Mouse (Mus musculus) gastrocnemius, postnatal 25 days (tissue): ENCODE measurements around the gene Snx27. TPM values are rescaled to one million over a fixed set of nuclear protein-coding genes. Genes with fewer than 3 reads are reported as not detected.

Source experiments
- DNase-seq: peaks from one replicate; pipeline ENCODE4 v3.0.0; 2022
- long read RNA-seq, 2 experiments: library from polyadenylated mRNA; stranded (forward); transcript quantifications; one replicate each; pipeline ENCODE4 v2.0.0; 2021
- total RNA-seq, 2 experiments: library from RNA; stranded (reverse); gene quantifications; 1 replicate in 1 of 2; 2 replicates in 1 of 2; pipeline ENCODE4 v1.2.3; 2021

Snx27 gene
- total RNA-seq: 10 to 100 TPM; 25.6 to 27.1 TPM
- long read RNA-seq, experiment 1, full-length matches to known transcripts: 2 of 5 reads
- long read RNA-seq, experiment 1, partial matches to known transcripts: 0 of 5 reads
- long read RNA-seq, experiment 1, other reads (novel, unspliced or antisense): 3 of 5 reads
- long read RNA-seq, experiment 2, full-length matches to known transcripts: 7 of 22 reads
- long read RNA-seq, experiment 2, partial matches to known transcripts: 1 of 22 reads
- long read RNA-seq, experiment 2, other reads (novel, unspliced or antisense): 14 of 22 reads

GRCm38 (mm10) chr3:94582456-94582891 is at the start of gene Snx27:
Snx27 (minus strand) TSS chr3:94582716.
- peak; percentile 91 for DNase-seq

- DNase-seq: no peak
Observed at GRCm38 (mm10) chr3:94629876-94630275, 47.4 kb upstream of the Snx27 start.

DNA sequence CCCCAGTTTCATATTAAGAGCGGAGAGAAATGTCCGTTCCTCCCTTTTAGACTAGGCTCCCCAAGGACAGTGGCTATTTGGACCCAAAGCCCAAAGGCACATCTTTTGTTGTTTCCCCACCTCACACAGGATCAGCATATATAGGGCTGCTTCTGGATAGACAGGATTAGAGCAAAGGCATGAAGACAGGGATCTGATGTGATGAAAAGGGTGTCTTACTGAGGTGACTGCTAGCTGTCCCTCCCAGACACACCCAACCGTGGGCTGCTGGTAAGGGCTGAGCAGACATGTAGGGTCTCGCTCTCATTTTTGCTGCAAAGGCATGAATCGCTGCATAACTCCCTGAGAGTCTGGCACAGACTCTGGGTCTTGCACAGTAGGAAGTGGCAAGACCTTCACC is 46.2 kb upstream of the Snx27 start:
- DNase-seq: no peak

- no peak for DNase-seq
Observed at GRCm38 (mm10) chr3:94624281-94624680, 41.8 kb upstream of the Snx27 start.

DNA sequence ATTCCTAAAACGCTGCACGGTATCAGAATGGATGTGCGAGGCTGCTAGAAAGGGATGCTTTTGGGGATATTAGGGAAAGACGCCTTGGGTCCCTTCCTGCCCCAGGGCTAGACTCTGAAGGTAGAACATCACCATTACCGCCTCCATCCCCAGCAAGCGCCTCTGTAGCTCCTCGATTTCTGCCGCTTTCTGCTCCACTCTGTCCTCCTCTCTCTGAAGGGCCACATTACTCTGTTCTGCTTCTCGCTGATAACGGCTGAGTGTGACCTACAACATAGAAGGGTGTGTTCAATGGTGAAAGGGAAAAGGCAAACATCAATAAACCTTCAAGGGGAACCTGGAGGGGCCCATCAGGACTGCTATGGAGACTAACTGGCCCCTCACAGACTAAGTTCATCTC is 40.0 kb upstream of the Snx27 start:
- DNase-seq: no peak

DNA sequence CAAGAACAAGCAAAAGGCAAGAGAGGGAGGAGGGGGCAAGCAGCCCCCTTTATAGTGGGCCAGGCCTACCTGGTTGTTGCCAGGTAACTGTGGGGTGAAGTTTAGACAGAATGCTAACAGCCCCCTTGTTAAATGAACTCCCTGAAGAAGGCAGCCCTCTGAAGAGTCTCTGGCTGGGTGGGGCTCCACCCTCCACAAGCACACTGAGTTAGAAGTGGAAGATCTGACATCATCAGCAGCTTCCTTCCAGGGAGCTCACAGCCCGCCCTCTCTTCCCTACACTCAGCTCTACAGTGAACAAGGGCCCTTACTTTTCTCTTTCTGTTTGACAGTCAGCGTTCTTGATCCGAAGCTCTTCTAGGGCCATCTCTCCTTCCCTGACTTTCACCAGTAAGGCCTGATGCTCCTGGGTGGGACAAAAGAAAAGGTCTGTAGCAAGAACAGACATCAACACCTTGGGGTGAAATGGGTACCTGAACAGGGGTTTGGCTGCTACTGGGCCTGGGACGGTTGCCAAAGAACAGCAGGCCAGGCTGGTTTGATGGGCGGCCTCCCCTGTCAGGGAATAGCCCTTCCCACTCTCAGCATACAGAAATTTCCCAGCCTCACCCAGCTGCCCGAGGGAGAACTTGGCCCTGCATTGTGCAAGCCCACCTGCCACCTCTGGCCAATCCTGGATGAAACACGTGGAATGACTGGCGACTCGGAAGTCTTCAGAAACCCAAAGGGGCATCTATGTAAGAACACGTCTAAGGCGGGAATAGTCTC is 39.4 kb upstream of the Snx27 start:
- no peak for DNase-seq

GRCm38 (mm10) chr3:94616717-94617116 is 34.2 kb upstream of the Snx27 start:
- no peak for DNase-seq

DNA sequence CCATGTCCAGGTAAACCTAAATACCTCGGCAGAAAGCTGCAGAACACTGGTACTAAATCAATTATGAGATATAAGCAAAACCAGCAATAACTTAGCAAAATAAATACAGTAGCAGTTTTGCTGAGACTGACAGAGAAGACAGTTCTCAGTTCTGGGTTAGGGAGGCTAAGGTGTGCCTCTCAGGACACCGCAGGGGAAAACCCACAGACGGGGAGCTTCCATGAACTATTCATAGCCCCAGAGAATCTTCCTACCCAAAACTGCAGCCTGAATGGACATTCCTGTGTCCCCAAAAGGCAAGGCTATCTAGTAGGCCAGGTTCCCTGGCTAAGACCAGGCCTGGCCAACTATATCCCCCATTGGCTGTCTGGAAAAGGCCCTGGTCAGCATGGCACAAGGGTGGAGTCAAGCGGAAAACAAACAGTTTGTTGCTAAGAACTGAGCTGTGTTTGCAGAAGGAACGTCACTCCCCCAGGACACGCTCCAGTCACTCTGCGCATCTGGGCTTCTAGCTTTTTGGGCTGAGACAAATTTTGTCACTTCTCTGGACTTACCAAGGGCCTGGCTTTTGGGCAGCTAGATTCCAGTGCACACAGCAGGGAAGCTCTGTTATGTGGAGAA is 30.9 kb upstream of the Snx27 start:
- DNase-seq: peak; percentile 56

GRCm38 (mm10) chr3:94612274-94612673 is 29.8 kb upstream of the Snx27 start:
- no peak for DNase-seq

GRCm38 (mm10) chr3:94611834-94612233 is 29.3 kb upstream of the Snx27 start:
- DNase-seq: no peak

DNA sequence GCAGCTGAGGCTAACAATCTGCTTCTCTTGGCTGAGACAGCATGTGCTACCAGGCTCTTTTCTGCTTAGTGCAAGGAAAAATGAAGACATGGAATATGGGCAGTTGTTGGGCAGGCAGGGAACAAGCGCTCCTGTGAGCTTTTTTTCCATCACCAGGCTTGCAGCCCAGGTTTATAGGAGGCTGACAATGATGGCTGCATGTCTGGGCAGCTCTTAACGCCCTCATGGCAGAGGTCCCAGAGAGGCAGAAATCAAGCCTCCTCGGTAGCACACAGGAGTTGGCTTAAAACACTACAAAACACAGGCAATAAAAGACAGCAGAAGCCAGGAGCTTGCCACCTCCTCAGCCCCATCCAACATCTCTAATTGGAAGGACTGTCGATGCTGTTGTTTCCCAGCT is 28.8 kb upstream of the Snx27 start:
- peak; percentile 28 for DNase-seq

DNA sequence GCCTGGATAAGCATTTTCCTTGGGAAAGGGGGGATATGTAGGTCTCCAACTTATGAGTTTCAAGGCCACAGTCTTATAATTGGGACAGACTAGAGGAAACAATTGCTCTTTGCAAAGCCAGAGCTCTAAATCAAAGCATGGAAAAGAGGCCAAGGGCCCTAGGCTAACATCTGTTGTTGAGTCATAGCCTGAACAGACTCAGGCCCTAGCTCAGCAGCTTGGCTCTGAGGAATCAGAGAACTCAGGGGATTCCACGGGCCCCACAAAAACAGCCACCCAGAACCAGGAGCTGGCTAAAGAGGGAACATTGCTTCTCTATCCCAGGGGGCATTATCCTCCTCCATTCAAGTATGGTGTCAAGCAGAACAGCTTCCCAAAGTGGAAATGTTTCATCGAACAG is 28.1 kb upstream of the Snx27 start:
- DNase-seq: peak; percentile 46

DNA sequence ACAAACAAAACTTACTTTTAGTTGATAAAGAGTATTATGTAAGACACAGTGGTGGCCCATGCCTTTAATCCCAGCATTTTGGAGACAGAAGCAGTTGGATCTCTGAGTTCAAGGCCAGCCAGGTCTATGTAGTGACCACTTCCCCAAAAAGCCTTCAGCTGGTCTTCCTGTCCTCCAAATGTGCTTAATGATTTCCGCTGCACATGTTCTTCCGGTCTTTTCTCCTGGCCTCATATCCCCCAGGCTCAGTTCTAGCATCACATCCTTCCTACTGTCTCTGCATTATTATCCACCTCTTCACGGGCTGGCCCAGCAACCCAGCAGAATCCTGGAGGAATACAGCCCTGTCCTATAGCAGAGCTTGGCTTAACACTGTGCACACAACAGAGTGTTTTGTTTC is 27.1 kb upstream of the Snx27 start:
- no peak for DNase-seq

DNA sequence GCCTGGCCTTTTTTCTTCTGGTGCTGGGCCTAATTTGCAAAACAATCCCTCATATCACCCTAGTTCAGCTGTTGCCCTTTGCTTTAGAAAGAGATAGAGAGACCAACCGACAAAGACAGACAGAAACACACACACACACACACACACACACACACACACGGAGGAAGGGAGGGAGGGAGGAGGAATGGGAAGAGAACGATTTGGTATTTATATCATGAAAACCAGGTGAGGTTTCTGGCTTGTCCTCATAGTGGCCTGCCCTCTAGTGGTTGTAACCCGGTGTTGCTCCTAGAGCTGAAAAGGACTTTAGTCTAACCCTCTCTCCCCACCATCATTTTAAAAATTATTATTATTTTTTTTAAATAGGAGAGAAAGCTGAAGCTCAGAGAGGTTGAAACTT is 19.4 kb upstream of the Snx27 start:
- no peak for DNase-seq

DNA sequence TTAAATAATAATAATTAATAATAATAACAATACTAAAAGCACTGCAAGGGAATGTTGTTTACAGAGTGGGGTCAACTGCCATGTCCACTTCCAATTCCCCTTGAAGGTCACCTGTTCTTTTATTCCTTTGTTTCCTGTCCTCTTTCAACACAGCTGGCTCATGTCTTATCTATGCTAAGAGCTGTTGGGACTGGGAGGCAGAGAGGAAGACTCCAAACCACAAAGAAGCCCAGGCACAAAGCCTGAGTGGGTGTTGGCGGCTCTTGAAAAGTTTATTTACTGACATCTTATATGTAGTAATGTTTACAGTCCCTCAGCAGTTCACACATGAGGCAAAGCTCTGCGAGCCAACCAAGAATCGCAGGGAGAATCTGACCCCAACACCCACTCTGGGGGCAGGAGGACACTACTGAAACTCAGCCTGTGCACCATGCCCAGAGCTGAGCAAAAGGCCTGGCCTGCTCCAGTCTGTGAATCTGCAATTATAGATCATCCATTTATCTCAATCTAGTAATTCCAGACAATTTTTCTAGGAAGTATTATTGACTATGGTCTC is 14.8 kb upstream of the Snx27 start:
- no peak for DNase-seq

DNA sequence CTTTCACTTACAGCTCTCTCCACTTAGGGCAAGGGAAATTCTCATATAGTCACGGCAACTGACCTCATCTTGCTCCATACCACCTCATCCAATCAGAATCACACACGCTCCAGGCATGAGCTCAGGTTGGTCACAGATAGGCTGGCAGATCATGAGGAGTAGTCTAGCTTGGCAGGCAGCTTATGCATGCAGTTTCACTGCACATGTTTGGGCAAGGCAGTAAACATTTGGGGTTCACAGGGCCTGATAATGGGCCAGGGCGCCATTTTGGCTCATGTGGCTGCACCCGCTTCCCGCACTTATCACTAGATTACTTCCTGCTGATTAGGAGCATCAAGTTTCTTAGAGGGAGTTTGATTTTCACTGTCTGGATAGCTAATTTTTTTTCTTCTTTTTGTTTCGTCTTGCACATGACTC is 13.4 kb upstream of the Snx27 start:
- no peak for DNase-seq

DNA sequence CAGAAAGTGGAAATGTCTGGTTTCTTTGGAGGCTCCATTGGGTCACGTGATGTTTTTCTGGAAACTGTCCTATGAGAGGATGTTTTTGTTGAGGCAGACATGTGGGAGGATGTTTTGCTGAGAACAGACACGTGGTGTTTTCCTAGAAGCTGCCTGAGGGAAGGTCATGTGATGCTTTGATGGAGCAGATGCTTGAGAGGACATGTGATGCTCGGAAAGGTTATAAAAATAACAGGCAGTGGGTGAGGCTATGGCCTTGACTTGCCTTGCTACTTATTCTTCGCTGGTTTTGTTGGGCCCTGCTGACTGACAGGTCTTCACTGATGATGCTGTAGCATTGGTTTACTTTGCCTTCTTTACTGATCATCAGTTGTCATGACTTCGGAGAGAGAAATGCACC is 8.6 kb upstream of the Snx27 start:
- DNase-seq: no peak

DNA sequence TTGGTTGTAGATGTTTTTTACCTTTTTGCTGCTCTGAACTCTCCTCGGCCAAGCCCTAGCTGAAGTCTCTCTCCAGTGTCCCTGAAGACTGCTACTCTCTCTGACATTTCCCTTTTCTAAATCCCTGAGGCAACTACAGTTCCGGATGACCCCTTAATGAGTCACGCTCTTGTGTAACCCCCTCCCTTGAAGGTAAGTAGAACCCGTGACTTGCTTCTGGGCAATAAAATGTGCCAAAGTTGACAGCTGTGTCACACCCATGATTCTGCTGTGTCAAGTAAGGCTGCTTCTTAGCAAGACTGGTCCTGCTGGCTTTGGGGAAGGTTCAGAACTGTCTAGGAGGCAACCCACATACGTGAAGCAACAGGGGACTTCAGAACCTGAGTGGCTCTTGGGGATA is 5.4 kb upstream of the Snx27 start:
- DNase-seq: no peak

GRCm38 (mm10) chr3:94582944-94583343 is 428 bp upstream of the Snx27 start:
- DNase-seq: no peak

GRCm38 (mm10) chr3:94581793-94582455 is 592 bp downstream of the Snx27 start:
- DNase-seq: no peak

DNA sequence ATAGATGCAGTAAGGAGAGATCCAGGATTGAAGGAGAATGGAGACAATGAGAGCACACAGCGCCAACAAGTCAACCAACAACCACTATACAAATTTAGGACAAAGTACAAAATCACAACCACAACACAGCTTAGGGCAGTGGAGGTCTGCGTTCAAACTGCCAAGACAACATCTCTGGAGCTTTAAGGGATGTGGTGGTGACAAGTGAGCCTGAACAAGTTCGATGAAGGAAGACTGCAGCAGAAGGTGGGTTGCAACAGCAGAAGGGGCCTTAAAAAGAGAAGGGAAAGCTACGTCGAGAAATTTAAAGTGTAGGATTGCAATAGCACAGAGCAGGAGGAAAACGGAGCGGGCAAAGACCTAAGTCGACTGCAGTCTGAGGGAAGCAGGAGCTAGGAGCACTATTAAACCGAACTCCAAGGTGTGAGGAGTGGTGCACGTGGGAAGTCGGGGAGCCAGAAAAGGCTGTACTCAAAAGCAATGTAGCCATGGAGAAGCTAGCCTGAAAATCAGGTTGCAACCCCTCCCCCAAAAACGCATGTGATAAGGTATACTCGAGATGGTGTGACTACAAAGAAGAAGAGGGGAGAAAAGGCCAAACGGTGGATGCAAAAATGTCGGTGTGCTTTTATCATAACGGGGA is 1.3 kb downstream of the Snx27 start:
- DNase-seq: no peak

- DNase-seq: no peak
Observed at GRCm38 (mm10) chr3:94574506-94574905, 8.0 kb downstream of the Snx27 start.
